ENCODE assay signal across 8 mouse cellular contexts in genomic region chr13:24604761-24605591, GRCm38 (mm10). TPM values are rescaled to one million over a fixed set of nuclear protein-coding genes. Genes with fewer than 3 reads are reported as not detected.
A peak's percentile ranks its signal among the peaks of the same experiment; 100 is the strongest.
DNase-seq lines count a peak whose midpoint lies in the region; ATAC-seq and TF ChIP-seq lines count a peak whose summit lies in the region.

No protein-coding gene starts in this region.

- H3K4me3 ChIP-seq in liver, adult 2 months (ENCODE audit: insufficient read depth, low read depth, low read length) = no peak overlapping the region
- peak overlapping the region; percentile 30 for H3K4me3 ChIP-seq in forebrain, embryonic 15.5 days
- peak overlapping the region; percentile 32 for H3K4me3 ChIP-seq in limb, embryonic 13.5 days
- H3K4me3 ChIP-seq in midbrain, postnatal 0 days (ENCODE audit: low read depth, low read length) = no peak overlapping the region

- WGBS in liver, adult 2 months = 41% methylated on average over 20 of the region's 20 CpGs
- 2% methylated on average over 20 of the region's 20 CpGs for WGBS in forebrain, embryonic 15.5 days
- WGBS in limb, embryonic 13.5 days = 3% methylated on average over 19 of the region's 20 CpGs
- 5% methylated on average over 20 of the region's 20 CpGs for WGBS in midbrain, postnatal 0 days

- no peak for TF ChIP-seq POLR2A in liver, adult 2 months (IDR thresholded peaks at IDR 0.05; ENCODE audit: extremely low read depth, insufficient read depth, low read length)

- H3K4me2 ChIP-seq in forebrain, embryonic 15.5 days (replicated peaks) = peak overlapping the region; percentile 41
- peak overlapping the region; percentile 65 for H3K4me2 ChIP-seq in limb, embryonic 13.5 days (replicated peaks)
- H3K4me2 ChIP-seq in midbrain, postnatal 0 days (ENCODE audit: low read depth, low read length, poor library complexity, severe bottlenecking) = peak overlapping the region; percentile 28

- peak; percentile 13 for DNase-seq in liver, adult 2 months (ENCODE audit: extremely low read depth, low read depth, low spot score)
- DNase-seq in liver = no peak
- peak; percentile 53 for DNase-seq in midbrain, postnatal 0 days (ENCODE audit: low spot score)
- peak; percentile 92 for DNase-seq in thymus, postnatal 0 days (ENCODE audit: low spot score)
- no peak for DNase-seq in cerebellum, postnatal 25 days
- no peak for DNase-seq in urinary bladder, postnatal 4 days (ENCODE audit: low spot score in 2 of 2)

- TF ChIP-seq CTCF in liver, adult 2 months (IDR thresholded peaks at IDR 0.05; ENCODE audit: low read depth, low read length) = no peak
- no peak for TF ChIP-seq CTCF in midbrain, postnatal 0 days (IDR thresholded peaks at IDR 0.05)

- no peaks in the 10 kb centered on the region for H3K4me1 ChIP-seq in liver, adult 2 months (ENCODE audit: control insufficient read depth, insufficient read depth, low read length)
- H3K4me1 ChIP-seq in forebrain, embryonic 15.5 days = peaks cover 28% of the 10 kb centered on the region
- H3K4me1 ChIP-seq in limb, embryonic 13.5 days = peaks cover 19% of the 10 kb centered on the region
- peaks cover 4% of the 10 kb centered on the region; the same call in 1 of the 2 replicates for H3K4me1 ChIP-seq in midbrain, postnatal 0 days (ENCODE audit: insufficient read depth, low read length)

- peak; percentile 74 for ATAC-seq in forebrain, embryonic 15.5 days (replicated peaks)
- no peak for ATAC-seq in limb, embryonic 13.5 days (ENCODE audit: low FRiP score, low read depth)
- peak; percentile 50; the same call in 1 of the 2 replicates for ATAC-seq in midbrain, postnatal 0 days (ENCODE audit: low FRiP score)

- H3K9me3 ChIP-seq in forebrain, embryonic 15.5 days = no peaks in the 10 kb centered on the region
- H3K9me3 ChIP-seq in limb, embryonic 13.5 days = no peaks in the 10 kb centered on the region
- H3K9me3 ChIP-seq in midbrain, postnatal 0 days (ENCODE audit: low read length) = no peaks in the 10 kb centered on the region

- no peaks in the 10 kb centered on the region for H3K27me3 ChIP-seq in liver, adult 2 months (ENCODE audit: control insufficient read depth, insufficient read depth, low read length)
- H3K27me3 ChIP-seq in forebrain, embryonic 15.5 days = no peaks in the 10 kb centered on the region
- no peaks in the 10 kb centered on the region for H3K27me3 ChIP-seq in limb, embryonic 13.5 days
- no peaks in the 10 kb centered on the region for H3K27me3 ChIP-seq in midbrain, postnatal 0 days (ENCODE audit: insufficient read depth, low read length)

- no peak overlapping the region for H3K27ac ChIP-seq in liver, adult 2 months (replicated peaks; ENCODE audit: insufficient read depth, low read depth, low read length)
- peak overlapping the region; percentile 78 for H3K27ac ChIP-seq in forebrain, embryonic 15.5 days (replicated peaks)
- H3K27ac ChIP-seq in limb, embryonic 13.5 days = no peak overlapping the region
- no peak overlapping the region for H3K27ac ChIP-seq in midbrain, postnatal 0 days (ENCODE audit: low read depth, low read length)

- no peak overlapping the region for H3K9ac ChIP-seq in liver, adult 2 months (ENCODE audit: low read depth, low read length)
- H3K9ac ChIP-seq in forebrain, embryonic 15.5 days (replicated peaks) = peak overlapping the region; percentile 37
- H3K9ac ChIP-seq in limb, embryonic 13.5 days = peak overlapping the region; percentile 45
- H3K9ac ChIP-seq in midbrain, postnatal 0 days (replicated peaks; ENCODE audit: low read length, poor library complexity, severe bottlenecking) = 0 out of 2 replicates have a peak overlapping the region, but pooled peaks have one; percentile 3

- H3K36me3 ChIP-seq in liver, adult 2 months (ENCODE audit: control insufficient read depth, insufficient read depth, low read length) = no peaks in the 10 kb centered on the region
- H3K36me3 ChIP-seq in forebrain, embryonic 15.5 days = no peaks in the 10 kb centered on the region
- no peaks in the 10 kb centered on the region for H3K36me3 ChIP-seq in limb, embryonic 13.5 days
- H3K36me3 ChIP-seq in midbrain, postnatal 0 days (ENCODE audit: insufficient read depth, low read length) = no peaks in the 10 kb centered on the region

- H3K79me2 ChIP-seq in liver, adult 2 months (ENCODE audit: control insufficient read depth, insufficient read depth, low read length) = no peaks in the 10 kb centered on the region

RNA-seq across cellular contexts. Expression of gene Ripor2, which starts 23.0 kb away (rescaled TPM):
- 1.7 and 2.8 TPM in 2 replicates for total RNA-seq in liver, adult 2 months (2014; rRNA removed)
- polyA plus RNA-seq in liver, adult 2 months (2012; rRNA removed) = 0.57 and 0.77 TPM in 2 replicates
- polyA plus RNA-seq in forebrain, embryonic 15.5 days (2015; fragmentation: Nextera tagmentation; extraction: Ambion mirVana) = 24.5 and 26.8 TPM in 2 replicates
- polyA plus RNA-seq in limb, embryonic 13.5 days (2015; fragmentation: Nextera tagmentation; extraction: Ambion mirVana) = 4.1 and 4.2 TPM in 2 replicates
- total RNA-seq in midbrain, postnatal 0 days (2014; rRNA removed) = 48.8 and 57.4 TPM in 2 replicates
- 17.7 and 19.6 TPM in 2 replicates for polyA plus RNA-seq in midbrain, postnatal 0 days (2015; fragmentation: Nextera tagmentation; extraction: Ambion mirVana)
- polyA plus RNA-seq in thymus, postnatal 0 days (2015; fragmentation: Nextera tagmentation; extraction: Ambion mirVana) = 16.3 and 18.6 TPM in 2 replicates

Comparison
In these comparisons a context has a peak if more than half of its experiments do, and no peak if none do; other contexts are left out.
1. DNase-seq: peak in liver, adult 2 months (single experiment), midbrain, postnatal 0 days (single experiment) and thymus, postnatal 0 days (single experiment); none in liver (single experiment), cerebellum, postnatal 25 days (0 of 2) and urinary bladder, postnatal 4 days (0 of 2).
2. H3K4me3 ChIP-seq: peak in forebrain, embryonic 15.5 days (single experiment) and limb, embryonic 13.5 days (single experiment); none in liver, adult 2 months (single experiment) and midbrain, postnatal 0 days (single experiment).
3. Peak in every context shown above with its lines, with median percentiles within 50 percentile points of each other: H3K4me2 ChIP-seq.